ENCODE assay signal across 12 mouse cellular contexts in the genomic region with DNA sequence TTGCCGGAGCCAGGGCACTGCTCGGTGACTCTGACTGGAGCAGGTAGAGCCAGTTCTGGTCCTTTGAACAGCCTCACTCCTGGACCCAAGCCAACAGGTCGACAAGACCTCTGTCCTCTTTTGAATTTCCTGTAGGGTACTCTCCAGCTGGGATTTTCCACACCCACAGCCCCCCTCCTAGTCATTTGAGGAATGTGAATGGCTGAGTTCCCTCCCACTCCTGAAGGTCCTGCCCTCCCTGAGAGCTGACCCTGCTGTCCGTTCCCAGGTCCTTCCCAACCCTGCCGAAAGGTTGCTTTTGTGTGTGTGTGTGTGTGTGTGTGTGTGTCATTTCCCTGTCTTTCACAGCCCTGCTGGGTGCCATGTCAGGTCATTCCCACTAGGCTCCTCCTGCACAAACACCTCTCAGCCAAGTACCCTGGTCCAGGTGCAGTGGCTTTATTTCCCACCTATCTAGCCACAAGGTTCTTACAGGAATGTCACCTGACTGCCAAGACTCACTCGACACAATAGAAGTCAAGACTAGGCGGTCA. TPM values are rescaled to one million over a fixed set of nuclear protein-coding genes. Genes with fewer than 3 reads are reported as not detected.
DNase-seq lines count a peak whose midpoint lies in the region; ATAC-seq and TF ChIP-seq lines count a peak whose summit lies in the region.
"Had no signal": no experiment of that assay in that cellular context is flagged by ENCODE, and none has a peak within 500 bp of the region (broad histone marks: within the 10 kb centered on the region; RNA-seq: fewer than 3 reads in every experiment).

No protein-coding gene starts in this region.

- peak; percentile 75 for DNase-seq in lung, adult 2 months
- DNase-seq in gastrocnemius, adult 8-10 months (ENCODE audit: low spot score in 2 of 2): no peak
- no peak for DNase-seq in left cerebral cortex, adult 8-10 months (ENCODE audit: low spot score in 2 of 2)
- DNase-seq: cerebellum, adult 2 months had no signal

- no peak overlapping the region for H3K9ac ChIP-seq in intestine, embryonic 16.5 days (ENCODE audit: low read depth, low read length)
- H3K9ac ChIP-seq in kidney, embryonic 14.5 days (ENCODE audit: low read depth, low read length): no peak overlapping the region
- H3K9ac ChIP-seq in stomach, embryonic 16.5 days (ENCODE audit: low read length): no peak overlapping the region
- H3K9ac ChIP-seq: heart, embryonic 13.5 days had no signal

- WGBS in intestine, embryonic 16.5 days: 43% methylated on average over 7 of the region's 7 CpGs
- WGBS in kidney, embryonic 14.5 days: 44% methylated on average over 7 of the region's 7 CpGs
- 41% methylated on average over 7 of the region's 7 CpGs for WGBS in lung, adult 2 months
- 45% methylated on average over 7 of the region's 7 CpGs for WGBS in stomach, embryonic 16.5 days

- no peaks in the 10 kb centered on the region for H3K36me3 ChIP-seq in intestine, embryonic 16.5 days (ENCODE audit: control insufficient read depth, insufficient read depth, low read length)
- H3K36me3 ChIP-seq in kidney, embryonic 14.5 days (ENCODE audit: control insufficient read depth, insufficient read depth, low read length): peaks cover 7% of the 10 kb centered on the region; the same call in 1 of the 2 replicates
- no peaks in the 10 kb centered on the region for H3K36me3 ChIP-seq in stomach, embryonic 16.5 days (ENCODE audit: control insufficient read depth, insufficient read depth, low read length)

- H3K4me3 ChIP-seq in intestine, embryonic 16.5 days (ENCODE audit: low read length): no peak overlapping the region
- no peak overlapping the region for H3K4me3 ChIP-seq in kidney, embryonic 14.5 days (ENCODE audit: low read length)
- no peak overlapping the region for H3K4me3 ChIP-seq in lung, adult 2 months (replicated peaks; ENCODE audit: extremely low read depth, low read depth, low read length)
- no peak overlapping the region for H3K4me3 ChIP-seq in stomach, embryonic 16.5 days (replicated peaks; ENCODE audit: low read length)
- H3K4me3 ChIP-seq: erythroblast, embryonic 14.5 days; heart, embryonic 13.5 days; limb, embryonic 10.5 days had no signal

- peak; percentile 71 for ATAC-seq in intestine, embryonic 16.5 days
- ATAC-seq in kidney, embryonic 14.5 days (ENCODE audit: low FRiP score, low TSS enrichment): peak; percentile 35; the same call in 1 of the 2 replicates
- peak; percentile 68 for ATAC-seq in stomach, embryonic 16.5 days (ENCODE audit: insufficient read depth, low FRiP score)
- no peak for ATAC-seq in CD4-positive, CD25-positive, alpha-beta regulatory T cell, adult 4 months

- TF ChIP-seq CTCF in lung, adult 2 months (IDR thresholded peaks at IDR 0.05; ENCODE audit: insufficient read depth, low read length): no peak

- H3K27ac ChIP-seq in intestine, embryonic 16.5 days (ENCODE audit: low read length): no peak overlapping the region
- no peak overlapping the region for H3K27ac ChIP-seq in kidney, embryonic 14.5 days (ENCODE audit: low read depth, low read length)
- H3K27ac ChIP-seq in stomach, embryonic 16.5 days (ENCODE audit: low read length): peak overlapping the region; percentile 57; the same call in 1 of the 2 replicates
- H3K27ac ChIP-seq: heart, embryonic 13.5 days; limb, embryonic 10.5 days had no signal

- no peaks in the 10 kb centered on the region for H3K4me1 ChIP-seq in intestine, embryonic 16.5 days (ENCODE audit: control insufficient read depth, insufficient read depth, low read length)
- H3K4me1 ChIP-seq in kidney, embryonic 14.5 days (ENCODE audit: control insufficient read depth, insufficient read depth, low read length): no peaks in the 10 kb centered on the region
- H3K4me1 ChIP-seq in lung, adult 2 months (ENCODE audit: control insufficient read depth, insufficient read depth, low read length): no peaks in the 10 kb centered on the region; the same call in 1 of the 2 replicates
- no peaks in the 10 kb centered on the region for H3K4me1 ChIP-seq in stomach, embryonic 16.5 days (ENCODE audit: control insufficient read depth, insufficient read depth, low read length)
- H3K4me1 ChIP-seq: heart, embryonic 13.5 days; limb, embryonic 10.5 days had no signal

- H3K27me3 ChIP-seq in intestine, embryonic 16.5 days (replicated peaks; ENCODE audit: control insufficient read depth, insufficient read depth, low read length): no peaks in the 10 kb centered on the region
- H3K27me3 ChIP-seq in kidney, embryonic 14.5 days (ENCODE audit: control insufficient read depth, insufficient read depth, low read length): no peaks in the 10 kb centered on the region
- no peaks in the 10 kb centered on the region for H3K27me3 ChIP-seq in stomach, embryonic 16.5 days (ENCODE audit: control insufficient read depth, insufficient read depth, low read length)
- H3K27me3 ChIP-seq: heart, embryonic 13.5 days had no signal

- no peak; the same call in 1 of the 2 replicates for TF ChIP-seq POLR2A in lung, adult 2 months (IDR thresholded peaks at IDR 0.05; ENCODE audit: borderline replicate concordance, extremely low read depth, low read depth, low read length)

- no peaks in the 10 kb centered on the region for H3K9me3 ChIP-seq in intestine, embryonic 16.5 days (ENCODE audit: control insufficient read depth, low read length)
- peaks cover 3% of the 10 kb centered on the region; the same call in 1 of the 2 replicates for H3K9me3 ChIP-seq in kidney, embryonic 14.5 days (ENCODE audit: control insufficient read depth, low read length)
- no peaks in the 10 kb centered on the region for H3K9me3 ChIP-seq in stomach, embryonic 16.5 days (replicated peaks; ENCODE audit: control insufficient read depth, low read length)
- H3K9me3 ChIP-seq: limb, embryonic 10.5 days had no signal

- H3K4me2 ChIP-seq in intestine, embryonic 16.5 days (ENCODE audit: low read depth, low read length): no peak overlapping the region
- H3K4me2 ChIP-seq in kidney, embryonic 14.5 days (replicated peaks; ENCODE audit: low read depth, low read length): no peak overlapping the region
- no peak overlapping the region for H3K4me2 ChIP-seq in stomach, embryonic 16.5 days (ENCODE audit: low read depth, low read length)
- H3K4me2 ChIP-seq: heart, embryonic 13.5 days had no signal

RNA-seq across cellular contexts. Expression of a gene that starts 8.1 kb away (rescaled TPM):
- polyA plus RNA-seq in intestine, embryonic 16.5 days (2015; fragmentation: Nextera tagmentation; extraction: Ambion mirVana): 1.9 and 2.8 TPM in 2 replicates
- 3.4 and 3.8 TPM in 2 replicates for polyA plus RNA-seq in kidney, embryonic 14.5 days (2014; fragmentation: Nextera tagmentation; extraction: Ambion mirVana)
- 1,054 and 1,299 TPM in 2 replicates for polyA plus RNA-seq in lung, adult 2 months (2012; rRNA removed)
- 13.3 and 17.0 TPM in 2 replicates for polyA plus RNA-seq in stomach, embryonic 16.5 days (2015; fragmentation: Nextera tagmentation; extraction: Ambion mirVana)
- polyA plus RNA-seq in CD4-positive, CD25-positive, alpha-beta regulatory T cell, adult 4 months (2017; shearing (Covaris generic)): not detected
- 10 to 100 TPM in 2 of 4 experiments, 1 to 10 TPM in 2; 1.2 to 33.0 (median 9.6) TPM for total RNA-seq in gastrocnemius, adult 8-10 months (2022)
- total RNA-seq in left cerebral cortex, adult 8-10 months (2022): under 1 TPM in 1 of 4 experiments, not detected in 3; 0.28 TPM
- total RNA-seq: ES-E14 had no signal

RNA-seq across cellular contexts. Expression of a gene that starts 21.3 kb away (rescaled TPM):
- 21.4 and 22.4 TPM in 2 replicates for polyA plus RNA-seq in intestine, embryonic 16.5 days (2015; fragmentation: Nextera tagmentation; extraction: Ambion mirVana)
- polyA plus RNA-seq in kidney, embryonic 14.5 days (2014; fragmentation: Nextera tagmentation; extraction: Ambion mirVana): 24.6 and 27.6 TPM in 2 replicates
- polyA plus RNA-seq in lung, adult 2 months (2012; rRNA removed): 3.4 and 5.8 TPM in 2 replicates
- polyA plus RNA-seq in stomach, embryonic 16.5 days (2015; fragmentation: Nextera tagmentation; extraction: Ambion mirVana): 21.6 TPM in 2 replicates
- 10 to 100 TPM; 23.6 to 32.9 TPM for polyA plus RNA-seq in CD4-positive, CD25-positive, alpha-beta regulatory T cell, adult 4 months (2017; shearing (Covaris generic))
- 1 to 10 TPM; 6.3 to 7.6 (median 6.8) TPM for total RNA-seq in gastrocnemius, adult 8-10 months (2022)
- total RNA-seq in left cerebral cortex, adult 8-10 months (2022): 10 to 100 TPM; 17.0 to 19.4 (median 18.4) TPM

RNA-seq across cellular contexts. Expression of a gene that starts 21.4 kb away (rescaled TPM):
- 19.9 and 21.2 TPM in 2 replicates for polyA plus RNA-seq in intestine, embryonic 16.5 days (2015; fragmentation: Nextera tagmentation; extraction: Ambion mirVana)
- polyA plus RNA-seq in kidney, embryonic 14.5 days (2014; fragmentation: Nextera tagmentation; extraction: Ambion mirVana): 12.4 and 25.0 TPM in 2 replicates
- 19.6 and 23.9 TPM in 2 replicates for polyA plus RNA-seq in lung, adult 2 months (2012; rRNA removed)
- 20.5 and 21.8 TPM in 2 replicates for polyA plus RNA-seq in stomach, embryonic 16.5 days (2015; fragmentation: Nextera tagmentation; extraction: Ambion mirVana)
- 10 to 100 TPM; 11.7 to 26.7 TPM for polyA plus RNA-seq in CD4-positive, CD25-positive, alpha-beta regulatory T cell, adult 4 months (2017; shearing (Covaris generic))
- total RNA-seq in gastrocnemius, adult 8-10 months (2022): 10 to 100 TPM in 2 of 4 experiments, 1 to 10 TPM in 2; 8.8 to 12.2 (median 10.3) TPM
- total RNA-seq in left cerebral cortex, adult 8-10 months (2022): 10 to 100 TPM; 27.0 to 29.0 (median 28.0) TPM

RNA-seq across cellular contexts. Expression of a gene that starts 21.4 kb away (rescaled TPM):
- 40.8 and 47.9 TPM in 2 replicates for polyA plus RNA-seq in intestine, embryonic 16.5 days (2015; fragmentation: Nextera tagmentation; extraction: Ambion mirVana)
- 45.6 and 48.3 TPM in 2 replicates for polyA plus RNA-seq in kidney, embryonic 14.5 days (2014; fragmentation: Nextera tagmentation; extraction: Ambion mirVana)
- polyA plus RNA-seq in lung, adult 2 months (2012; rRNA removed): 20.9 and 23.7 TPM in 2 replicates
- 41.1 and 44.2 TPM in 2 replicates for polyA plus RNA-seq in stomach, embryonic 16.5 days (2015; fragmentation: Nextera tagmentation; extraction: Ambion mirVana)
- 10 to 100 TPM; 39.2 to 46.8 TPM for polyA plus RNA-seq in CD4-positive, CD25-positive, alpha-beta regulatory T cell, adult 4 months (2017; shearing (Covaris generic))
- total RNA-seq in gastrocnemius, adult 8-10 months (2022): 10 to 100 TPM; 12.8 to 14.3 (median 13.8) TPM
- total RNA-seq in left cerebral cortex, adult 8-10 months (2022): 10 to 100 TPM; 21.0 to 24.2 (median 23.3) TPM

RNA-seq across cellular contexts. Expression of a gene that starts 27.3 kb away (rescaled TPM):
- 0.09 and 0.31 TPM in 2 replicates for polyA plus RNA-seq in intestine, embryonic 16.5 days (2015; fragmentation: Nextera tagmentation; extraction: Ambion mirVana)
- polyA plus RNA-seq in kidney, embryonic 14.5 days (2014; fragmentation: Nextera tagmentation; extraction: Ambion mirVana): 0.28 TPM in 1 of 2 replicates, not detected in the other
- 0.05 and 0.08 TPM in 2 replicates for polyA plus RNA-seq in lung, adult 2 months (2012; rRNA removed)
- 0.12 TPM in 1 of 2 replicates, not detected in the other for polyA plus RNA-seq in stomach, embryonic 16.5 days (2015; fragmentation: Nextera tagmentation; extraction: Ambion mirVana)
- polyA plus RNA-seq in CD4-positive, CD25-positive, alpha-beta regulatory T cell, adult 4 months (2017; shearing (Covaris generic)): under 1 TPM; 0.74 to 0.79 TPM
- total RNA-seq in gastrocnemius, adult 8-10 months (2022): under 1 TPM in 2 of 4 experiments, not detected in 2; 0.02 to 0.08 TPM
- 1 to 10 TPM in 3 of 4 experiments, under 1 TPM in 1; 0.48 to 1.6 (median 1.3) TPM for total RNA-seq in left cerebral cortex, adult 8-10 months (2022)

Comparison
In these comparisons a context has a peak if more than half of its experiments do, and no peak if none do; other contexts are left out.
1. RNA of a gene that starts 8.1 kb away (polyA plus RNA-seq): 1,054 to 1,299 TPM in lung, adult 2 months; 13.3 to 17.0 TPM in stomach, embryonic 16.5 days, 3.4 to 3.8 TPM in kidney, embryonic 14.5 days, 1.9 to 2.8 TPM in intestine, embryonic 16.5 days and not detected in CD4-positive, CD25-positive, alpha-beta regulatory T cell, adult 4 months; every median in the first group is over 10 times any median in the second.